Mouse (Mus musculus): Measurements from ENCODE around the gene Zup1. TPM values are rescaled to one million over a fixed set of nuclear protein-coding genes. Genes with fewer than 3 reads are reported as not detected.
"Not testable (repeated sequence)": the region's sequence is repeated elsewhere in the genome, so short reads cannot be mapped to it uniquely, and the experiment has no call there.

The Zup1 gene
- 11.0 and 12.0 TPM in 2 replicates for polyA plus RNA-seq (2012; rRNA removed)

GRCm38 (mm10) chr10:33950803-33951583 lies at the start of gene Zup1:
Zup1 (minus strand) TSS chr10:33951269.
- Histone ChIP-seq H3K27ac (ENCODE audit: control insufficient read depth, insufficient read depth, low read length) (peak within 1 kb of the TSS; percentile 21), H3K4me1 (replicated peaks; ENCODE audit: control insufficient read depth, insufficient read depth, low read length) (no peaks in the 10 kb centered on the region), H3K27me3 (ENCODE audit: control insufficient read depth, insufficient read depth, low read length) (no peaks in the 10 kb centered on the region), H3K36me3 (ENCODE audit: control insufficient read depth, insufficient read depth, low read length) (peaks cover 15% of the 10 kb centered on the region), H3K4me3 (ENCODE audit: control insufficient read depth, insufficient read depth, low read length) (peak within 1 kb of the TSS; percentile 88)
- TF ChIP-seq CTCF (IDR thresholded peaks at IDR 0.05; ENCODE audit: borderline replicate concordance, control insufficient read depth, extremely low read depth, insufficient read depth, low read length, poor library complexity): 0 out of 2 replicates have a peak, but pooled peaks have one; percentile 45
- peak; percentile 59 for TF ChIP-seq POLR2A (IDR thresholded peaks at IDR 0.05; ENCODE audit: control insufficient read depth, extremely low read depth, insufficient read depth, low read length, poor library complexity)
- WGBS: 1% methylated on average over 42 of the region's 42 CpGs
- peak; percentile 91 for DNase-seq

- DNase-seq: no peak
- no peaks in the 10 kb centered on the region for H3K4me1 ChIP-seq (replicated peaks; ENCODE audit: control insufficient read depth, insufficient read depth, low read length)
- no peak overlapping the region for H3K27ac ChIP-seq (ENCODE audit: control insufficient read depth, insufficient read depth, low read length)
- peaks cover 36% of the 10 kb centered on the region for H3K36me3 ChIP-seq (ENCODE audit: control insufficient read depth, insufficient read depth, low read length)
- TF ChIP-seq CTCF (IDR thresholded peaks at IDR 0.05; ENCODE audit: borderline replicate concordance, control insufficient read depth, extremely low read depth, insufficient read depth, low read length, poor library complexity): no peak
- TF ChIP-seq POLR2A (IDR thresholded peaks at IDR 0.05; ENCODE audit: control insufficient read depth, extremely low read depth, insufficient read depth, low read length, poor library complexity): no peak
- no peaks in the 10 kb centered on the region for H3K27me3 ChIP-seq (ENCODE audit: control insufficient read depth, insufficient read depth, low read length)
- no peak overlapping the region for H3K4me3 ChIP-seq (ENCODE audit: control insufficient read depth, insufficient read depth, low read length)
These were observed 47.3 kb upstream of the Zup1 start for GRCm38 (mm10) chr10:33998397-33998796.

GRCm38 (mm10) chr10:33996686-33997085 lies 45.6 kb upstream of the Zup1 start:
- WGBS: 94% methylated on average over 6 of the region's 8 CpGs
- H3K36me3 ChIP-seq (ENCODE audit: control insufficient read depth, insufficient read depth, low read length): peaks cover 42% of the 10 kb centered on the region
- H3K27me3 ChIP-seq (ENCODE audit: control insufficient read depth, insufficient read depth, low read length); H3K4me3 ChIP-seq (ENCODE audit: control insufficient read depth, insufficient read depth, low read length); DNase-seq; H3K4me1 ChIP-seq (replicated peaks; ENCODE audit: control insufficient read depth, insufficient read depth, low read length); H3K27ac ChIP-seq (ENCODE audit: control insufficient read depth, insufficient read depth, low read length): not testable (repeated sequence)

GRCm38 (mm10) chr10:33986771-33987170 lies 35.7 kb upstream of the Zup1 start:
- TF ChIP-seq POLR2A (IDR thresholded peaks at IDR 0.05; ENCODE audit: control insufficient read depth, extremely low read depth, insufficient read depth, low read length, poor library complexity) (no peak), CTCF (IDR thresholded peaks at IDR 0.05; ENCODE audit: borderline replicate concordance, control insufficient read depth, extremely low read depth, insufficient read depth, low read length, poor library complexity) (no peak)
- WGBS: 5% methylated on average over 4 of the region's 4 CpGs
- peak; percentile 62 for DNase-seq

GRCm38 (mm10) chr10:33974781-33975494 lies 23.9 kb upstream of the Zup1 start:
- WGBS: 97% methylated on average over 7 of the region's 7 CpGs
- Histone ChIP-seq H3K4me3 (ENCODE audit: control insufficient read depth, insufficient read depth, low read length) (no peak overlapping the region), H3K27ac (ENCODE audit: control insufficient read depth, insufficient read depth, low read length) (no peak overlapping the region), H3K36me3 (ENCODE audit: control insufficient read depth, insufficient read depth, low read length) (no peaks in the 10 kb centered on the region), H3K27me3 (ENCODE audit: control insufficient read depth, insufficient read depth, low read length) (no peaks in the 10 kb centered on the region), H3K4me1 (replicated peaks; ENCODE audit: control insufficient read depth, insufficient read depth, low read length) (no peaks in the 10 kb centered on the region)
- TF ChIP-seq POLR2A (IDR thresholded peaks at IDR 0.05; ENCODE audit: control insufficient read depth, extremely low read depth, insufficient read depth, low read length, poor library complexity) (no peak), CTCF (IDR thresholded peaks at IDR 0.05; ENCODE audit: borderline replicate concordance, control insufficient read depth, extremely low read depth, insufficient read depth, low read length, poor library complexity) (no peak)
- no peak for DNase-seq

More at GRCm38 (mm10) chr10:33986771-33987170, 35.7 kb upstream of the Zup1 start:
- Histone ChIP-seq H3K4me3 (ENCODE audit: control insufficient read depth, insufficient read depth, low read length) (no peak overlapping the region), H3K27me3 (ENCODE audit: control insufficient read depth, insufficient read depth, low read length) (no peaks in the 10 kb centered on the region), H3K36me3 (ENCODE audit: control insufficient read depth, insufficient read depth, low read length) (no peaks in the 10 kb centered on the region), H3K27ac (ENCODE audit: control insufficient read depth, insufficient read depth, low read length) (no peak overlapping the region), H3K4me1 (replicated peaks; ENCODE audit: control insufficient read depth, insufficient read depth, low read length) (no peaks in the 10 kb centered on the region)

- DNase-seq: no peak
- WGBS: 97% methylated on average over 3 of the region's 3 CpGs
- no peaks in the 10 kb centered on the region for H3K27me3 ChIP-seq (ENCODE audit: control insufficient read depth, insufficient read depth, low read length)
- no peak for TF ChIP-seq POLR2A (IDR thresholded peaks at IDR 0.05; ENCODE audit: control insufficient read depth, extremely low read depth, insufficient read depth, low read length, poor library complexity)
- no peak for TF ChIP-seq CTCF (IDR thresholded peaks at IDR 0.05; ENCODE audit: borderline replicate concordance, control insufficient read depth, extremely low read depth, insufficient read depth, low read length, poor library complexity)
- no peak overlapping the region for H3K27ac ChIP-seq (ENCODE audit: control insufficient read depth, insufficient read depth, low read length)
- H3K36me3 ChIP-seq (ENCODE audit: control insufficient read depth, insufficient read depth, low read length): peaks cover 15% of the 10 kb centered on the region
- no peaks in the 10 kb centered on the region for H3K4me1 ChIP-seq (replicated peaks; ENCODE audit: control insufficient read depth, insufficient read depth, low read length)
- H3K4me3 ChIP-seq (ENCODE audit: control insufficient read depth, insufficient read depth, low read length): no peak overlapping the region
These were observed 1.4 kb upstream of the Zup1 start for GRCm38 (mm10) chr10:33952509-33952908.

All from thymus, adult 2 months (tissue).